Mouse (Mus musculus) neural tube, embryonic 13.5 days (tissue): ENCODE measurements around the gene Zfp148. TPM values are rescaled to one million over a fixed set of nuclear protein-coding genes. Genes with fewer than 3 reads are reported as not detected.

Experiments
- ATAC-seq: fragments of 200-750 bp; cut with Nextera tagmentation; 2 replicates; pipeline ENCODE4 v1.8.0; 2017; ENCODE audit warnings: low read depth, mild to moderate bottlenecking, moderate TSS enrichment, moderate library complexity
- H3K27ac ChIP-seq: fragments of 300-500 bp; sonication (generic); replicated peaks from 2 replicates; pipeline ENCODE4 v1.5.1; 2015; ENCODE audit warnings: moderate library complexity, mild to moderate bottlenecking, inconsistent platforms
- H3K27me3 ChIP-seq: fragments of 300-500 bp; sonication (generic); 2 replicates; pipeline ENCODE4 v1.6.1; 2015; ENCODE audit warnings: mild to moderate bottlenecking, inconsistent platforms
- H3K36me3 ChIP-seq: fragments of 300-500 bp; sonication (generic); 2 replicates; pipeline ENCODE4 v1.6.1; 2015; ENCODE audit warnings: mild to moderate bottlenecking, inconsistent platforms
- H3K4me1 ChIP-seq: fragments of 300-500 bp; sonication (generic); replicated peaks from 2 replicates; pipeline ENCODE4 v1.6.1; 2015; ENCODE audit warnings: inconsistent platforms
- H3K4me2 ChIP-seq: fragments of 300-500 bp; sonication (generic); 2 replicates; pipeline ENCODE4 v1.6.1; 2015; ENCODE audit warnings: inconsistent platforms, mild to moderate bottlenecking, moderate library complexity
- H3K4me3 ChIP-seq: fragments of 300-500 bp; sonication (generic); 2 replicates; pipeline ENCODE4 v1.5.1; 2015; ENCODE audit warnings: mild to moderate bottlenecking, inconsistent platforms
- H3K9ac ChIP-seq: fragments of 300-500 bp; sonication (generic); 2 replicates; pipeline ENCODE4 v1.6.1; 2015; ENCODE audit warnings: moderate library complexity, mild to moderate bottlenecking, inconsistent platforms
- H3K9me3 ChIP-seq: fragments of 300-500 bp; sonication (generic); 2 replicates; pipeline ENCODE4 v1.6.1; 2016; ENCODE audit warnings: inconsistent platforms
- WGBS: fragments of 180-500 bp; shearing (Covaris S2); methylation state at CpG from one replicate; pipeline ENCODE4 v1.1.7; 2015; 5-methylcytosine and 5-hydroxymethylcytosine counted together
- polyA plus RNA-seq: library from polyadenylated mRNA; unstranded; fragments of >200 nt; fragmentation: Nextera tagmentation; extraction: Ambion mirVana; gene quantifications from 2 replicates; pipeline ENCODE4 v1.2.1, GENCODE M21; 2015

Zfp148 gene
- polyA plus RNA-seq, 1 experiment from 2014 or later, result 50.2 TPM

- Histone ChIP-seq H3K27ac (no peak overlapping the region), H3K9ac (no peak overlapping the region), H3K4me1 (peaks cover 13% of the 10 kb centered on the region), H3K4me2 (no peak overlapping the region), H3K9me3 (no peaks in the 10 kb centered on the region), H3K36me3 (no peaks in the 10 kb centered on the region), H3K27me3 (no peaks in the 10 kb centered on the region), H3K4me3 (no peak overlapping the region)
- ATAC-seq, result no peak
- 81% methylated on average over 7 of the region's 7 CpGs for WGBS
These were observed 137.6 kb downstream of the Zfp148 start for GRCm38 (mm10) chr16:33518236-33518635.

- WGBS, result 64% methylated on average over 6 of the region's 6 CpGs
- H3K9ac ChIP-seq, result no peak overlapping the region
- H3K4me1 ChIP-seq, result peaks cover 13% of the 10 kb centered on the region
- no peaks in the 10 kb centered on the region for H3K9me3 ChIP-seq
- no peaks in the 10 kb centered on the region for H3K36me3 ChIP-seq
- no peak overlapping the region for H3K27ac ChIP-seq
- no peak for ATAC-seq
- no peaks in the 10 kb centered on the region for H3K27me3 ChIP-seq
- no peak overlapping the region for H3K4me2 ChIP-seq
- H3K4me3 ChIP-seq, result no peak overlapping the region
These were observed 139.4 kb downstream of the Zfp148 start for GRCm38 (mm10) chr16:33519916-33520568.

- Histone ChIP-seq H3K9ac (no peak overlapping the region), H3K27ac (no peak overlapping the region), H3K36me3 (no peaks in the 10 kb centered on the region), H3K4me3 (no peak overlapping the region), H3K27me3 (no peaks in the 10 kb centered on the region), H3K9me3 (no peaks in the 10 kb centered on the region), H3K4me2 (no peak overlapping the region), H3K4me1 (peaks cover 1% of the 10 kb centered on the region)
- ATAC-seq, result no peak
- 53% methylated on average over 4 of the region's 4 CpGs for WGBS
These were observed 141.9 kb downstream of the Zfp148 start for GRCm38 (mm10) chr16:33522516-33522915.

GRCm38 (mm10) chr16:33523571-33523970 lies 142.9 kb downstream of the Zfp148 start:
- Histone ChIP-seq H3K4me3 (no peak overlapping the region), H3K27me3 (no peaks in the 10 kb centered on the region), H3K27ac (no peak overlapping the region), H3K4me1 (no peaks in the 10 kb centered on the region; the same call in 1 of the 2 replicates), H3K9me3 (0 out of 2 replicates have a peak, but pooled peaks cover 5% of the 10 kb centered on the region), H3K9ac (no peak overlapping the region), H3K4me2 (no peak overlapping the region), H3K36me3 (no peaks in the 10 kb centered on the region)
- WGBS, result 75% methylated on average over 10 of the region's 10 CpGs
- ATAC-seq, result no peak

- no peak; the same call in 1 of the 2 replicates for ATAC-seq
- no peak overlapping the region for H3K4me2 ChIP-seq
- peak overlapping the region; percentile 42; the same call in 1 of the 2 replicates for H3K27ac ChIP-seq
- 38% methylated on average over 11 of the region's 11 CpGs for WGBS
- no peaks in the 10 kb centered on the region for H3K27me3 ChIP-seq
- peaks cover 14% of the 10 kb centered on the region for H3K4me1 ChIP-seq
- H3K9ac ChIP-seq, result no peak overlapping the region
- H3K4me3 ChIP-seq, result no peak overlapping the region
- no peaks in the 10 kb centered on the region for H3K36me3 ChIP-seq
- H3K9me3 ChIP-seq, result 0 out of 2 replicates have a peak, but pooled peaks cover 5% of the 10 kb centered on the region
These were observed 149.1 kb downstream of the Zfp148 start for GRCm38 (mm10) chr16:33529502-33530454.

- H3K36me3 ChIP-seq, result no peaks in the 10 kb centered on the region
- H3K27me3 ChIP-seq, result no peaks in the 10 kb centered on the region
- no peak overlapping the region for H3K4me2 ChIP-seq
- ATAC-seq, result no peak
- H3K4me1 ChIP-seq, result peaks cover 14% of the 10 kb centered on the region
- no peak overlapping the region for H3K4me3 ChIP-seq
- no peak overlapping the region for H3K9ac ChIP-seq
- 78% methylated on average over 8 of the region's 8 CpGs for WGBS
- no peak overlapping the region for H3K27ac ChIP-seq
- H3K9me3 ChIP-seq, result 0 out of 2 replicates have a peak, but pooled peaks cover 5% of the 10 kb centered on the region
These were observed 150.5 kb downstream of the Zfp148 start for GRCm38 (mm10) chr16:33531184-33531583.

GRCm38 (mm10) chr16:33536456-33536855 lies 155.8 kb downstream of the Zfp148 start:
- Histone ChIP-seq H3K4me1 (peaks cover 6% of the 10 kb centered on the region; the same call in 1 of the 2 replicates), H3K27me3 (no peaks in the 10 kb centered on the region), H3K36me3 (no peaks in the 10 kb centered on the region), H3K9ac (no peak overlapping the region), H3K9me3 (no peaks in the 10 kb centered on the region), H3K4me2 (no peak overlapping the region), H3K27ac (no peak overlapping the region), H3K4me3 (no peak overlapping the region)
- no peak for ATAC-seq
- WGBS, result 84% methylated on average over 8 of the region's 8 CpGs

GRCm38 (mm10) chr16:33537499-33538225 lies 157.0 kb downstream of the Zfp148 start:
- Histone ChIP-seq H3K36me3 (no peaks in the 10 kb centered on the region), H3K4me3 (no peak overlapping the region), H3K4me1 (peaks cover 6% of the 10 kb centered on the region; the same call in 1 of the 2 replicates), H3K4me2 (no peak overlapping the region), H3K27ac (no peak overlapping the region), H3K27me3 (no peaks in the 10 kb centered on the region), H3K9ac (no peak overlapping the region), H3K9me3 (no peaks in the 10 kb centered on the region)
- WGBS, result 73% methylated on average over 21 of the region's 21 CpGs
- peak; percentile 74 for ATAC-seq

GRCm38 (mm10) chr16:33544346-33544745 lies 163.7 kb downstream of the Zfp148 start:
- Histone ChIP-seq H3K4me3 (no peak overlapping the region), H3K36me3 (no peaks in the 10 kb centered on the region), H3K27me3 (no peaks in the 10 kb centered on the region), H3K4me2 (no peak overlapping the region), H3K27ac (no peak overlapping the region), H3K9ac (no peak overlapping the region), H3K4me1 (no peaks in the 10 kb centered on the region), H3K9me3 (no peaks in the 10 kb centered on the region)
- 96% methylated on average over 2 of the region's 2 CpGs for WGBS
- no peak for ATAC-seq

- Histone ChIP-seq H3K4me3 (no peak overlapping the region), H3K27ac (no peak overlapping the region), H3K4me1 (no peaks in the 10 kb centered on the region), H3K9me3 (no peaks in the 10 kb centered on the region), H3K27me3 (no peaks in the 10 kb centered on the region), H3K9ac (no peak overlapping the region), H3K4me2 (no peak overlapping the region), H3K36me3 (no peaks in the 10 kb centered on the region)
- 85% methylated on average over 4 of the region's 4 CpGs for WGBS
- ATAC-seq, result no peak
These were observed 164.9 kb downstream of the Zfp148 start for GRCm38 (mm10) chr16:33545530-33545929.

- H3K4me1 ChIP-seq, result peaks cover 7% of the 10 kb centered on the region; the same call in 1 of the 2 replicates
- no peaks in the 10 kb centered on the region for H3K9me3 ChIP-seq
- 47% methylated on average over 9 of the region's 9 CpGs for WGBS
- no peak overlapping the region for H3K4me2 ChIP-seq
- ATAC-seq, result no peak
- no peak overlapping the region for H3K4me3 ChIP-seq
- no peak overlapping the region for H3K9ac ChIP-seq
- H3K27me3 ChIP-seq, result no peaks in the 10 kb centered on the region
- H3K36me3 ChIP-seq, result no peaks in the 10 kb centered on the region
- no peak overlapping the region for H3K27ac ChIP-seq
These were observed 173.2 kb downstream of the Zfp148 start for GRCm38 (mm10) chr16:33553689-33554342.
